Mouse (Mus musculus) heart, embryonic 11.5 days (tissue): ENCODE measurements at regions not wholly inside any gene's neighbourhood (a gene's known extent, or its start where the extent isn't known, plus 50 kb on each side); places are given as distances from the start of the nearest gene placed in this dataset.

Experiments used
- ATAC-seq: fragments of 200-750 bp; cut with Nextera tagmentation; replicated peaks from 2 replicates; pipeline ENCODE4 v1.8.0; 2017; ENCODE audit warnings: moderate library complexity; ENCODE audit not compliant: insufficient number of reproducible peaks, low FRiP score, low TSS enrichment
- H3K27ac ChIP-seq: fragments of 300-500 bp; sonication (generic); 2 replicates; pipeline ENCODE4 v1.5.1; 2014; ENCODE audit warnings: mild to moderate bottlenecking, low read depth, low read length
- H3K27me3 ChIP-seq: fragments of 300-500 bp; sonication (generic); 2 replicates; pipeline ENCODE4 v1.6.1; 2014; ENCODE audit warnings: mild to moderate bottlenecking, low read length, mixed read lengths; ENCODE audit not compliant: control insufficient read depth, insufficient read depth
- H3K36me3 ChIP-seq: fragments of 300-500 bp; sonication (generic); 2 replicates; pipeline ENCODE4 v1.6.1; 2014; ENCODE audit warnings: mild to moderate bottlenecking, low read length, moderate library complexity, mixed read lengths; ENCODE audit not compliant: control insufficient read depth, insufficient read depth
- H3K4me1 ChIP-seq: fragments of 300-500 bp; sonication (generic); 2 replicates; pipeline ENCODE4 v1.6.1; 2014; ENCODE audit warnings: low read length; ENCODE audit not compliant: control insufficient read depth, insufficient read depth
- H3K4me2 ChIP-seq: fragments of 300-500 bp; sonication (generic); 2 replicates; pipeline ENCODE4 v1.6.1; 2014; ENCODE audit warnings: mild to moderate bottlenecking, moderate library complexity
- H3K4me3 ChIP-seq: fragments of 300-500 bp; sonication (generic); 2 replicates; pipeline ENCODE4 v1.5.1; 2014; ENCODE audit warnings: low read depth, low read length
- H3K9ac ChIP-seq: fragments of 300-500 bp; sonication (generic); 2 replicates; pipeline ENCODE4 v1.6.1; 2014; ENCODE audit warnings: mild to moderate bottlenecking, low read depth, low read length, moderate library complexity
- H3K9me3 ChIP-seq: fragments of 300-500 bp; sonication (generic); replicated peaks from 2 replicates; pipeline ENCODE4 v1.6.1; 2016; ENCODE audit warnings: low read length; ENCODE audit not compliant: control insufficient read depth
- WGBS: fragments of 180-500 bp; shearing (Covaris S2); extraction: QIAGEN DNeasy Blood & Tissue Kit; methylation state at CpG from one replicate; pipeline ENCODE4 v1.1.7; 2014; ENCODE audit not compliant: insufficient replicate concordance; 5-methylcytosine and 5-hydroxymethylcytosine counted together

DNA sequence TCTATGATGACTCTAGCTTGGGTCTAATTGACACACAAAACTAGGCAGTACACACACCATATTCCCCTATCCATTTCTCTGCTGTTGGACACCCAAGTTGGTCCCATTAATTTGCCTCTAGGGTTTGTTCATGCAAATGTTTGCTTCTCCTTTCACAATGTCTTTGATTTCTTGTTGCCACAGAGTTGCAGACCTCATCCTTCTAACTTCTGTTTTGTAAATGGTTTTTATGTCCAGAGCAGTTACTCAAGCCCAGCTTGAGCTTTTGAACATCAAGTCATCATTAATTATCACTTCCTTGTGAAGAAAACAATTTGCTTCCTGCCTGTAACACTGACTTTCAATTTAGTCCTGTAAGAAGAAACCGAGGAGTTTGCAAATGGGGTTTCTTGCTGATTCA, 122.6 kb upstream of the Egfl6 start:
- WGBS = 76% methylated on average over 1 of the region's 1 CpGs

GRCm38 (mm10) chrX:166707029-166707428, 121.5 kb upstream of the Egfl6 start:
- no peaks in the 10 kb centered on the region for H3K36me3 ChIP-seq
- ATAC-seq = no peak
- no peak overlapping the region for H3K4me2 ChIP-seq
- no peaks in the 10 kb centered on the region for H3K4me1 ChIP-seq
- no peaks in the 10 kb centered on the region for H3K9me3 ChIP-seq
- no peak overlapping the region for H3K4me3 ChIP-seq
- 35% methylated on average over 1 of the region's 1 CpGs for WGBS
- H3K27ac ChIP-seq = no peak overlapping the region
- H3K9ac ChIP-seq = no peak overlapping the region
- no peaks in the 10 kb centered on the region for H3K27me3 ChIP-seq

More for the DNA sequence above, 122.6 kb upstream of the Egfl6 start:
- H3K9ac ChIP-seq = no peak overlapping the region
- ATAC-seq = no peak
- no peaks in the 10 kb centered on the region for H3K36me3 ChIP-seq
- H3K9me3 ChIP-seq = no peaks in the 10 kb centered on the region
- H3K27me3 ChIP-seq = no peaks in the 10 kb centered on the region
- H3K27ac ChIP-seq = no peak overlapping the region
- no peaks in the 10 kb centered on the region for H3K4me1 ChIP-seq
- H3K4me2 ChIP-seq = no peak overlapping the region
- no peak overlapping the region for H3K4me3 ChIP-seq

- Histone ChIP-seq H3K9ac (no peak overlapping the region), H3K36me3 (no peaks in the 10 kb centered on the region), H3K4me1 (no peaks in the 10 kb centered on the region), H3K4me2 (no peak overlapping the region), H3K27ac (no peak overlapping the region), H3K27me3 (no peaks in the 10 kb centered on the region), H3K9me3 (no peaks in the 10 kb centered on the region), H3K4me3 (no peak overlapping the region)
- no peak for ATAC-seq
- WGBS = 80% methylated on average over 2 of the region's 2 CpGs
These were observed 118.8 kb upstream of the Egfl6 start for GRCm38 (mm10) chrX:166704311-166704710.

DNA sequence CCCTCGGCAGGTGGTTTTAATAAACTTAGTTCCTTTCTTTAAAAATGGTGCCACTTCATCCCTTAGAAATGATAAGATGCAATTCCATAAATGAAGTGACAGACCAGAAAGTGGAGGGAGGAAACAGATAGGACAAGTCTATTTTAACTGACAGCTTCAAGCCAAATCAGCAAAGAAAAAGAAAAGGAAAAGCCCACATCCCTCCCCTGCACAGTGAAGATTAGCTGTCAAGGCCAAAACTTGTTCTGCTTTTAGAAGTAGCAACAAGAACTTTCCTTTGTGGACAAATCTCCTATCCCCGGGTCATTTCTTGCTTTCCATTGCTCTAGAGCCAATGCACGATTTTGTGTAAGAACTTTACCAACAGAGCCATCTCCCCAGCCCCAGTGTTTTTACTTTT, 108.7 kb upstream of the Egfl6 start:
- no peaks in the 10 kb centered on the region for H3K36me3 ChIP-seq
- no peak overlapping the region for H3K9ac ChIP-seq
- no peaks in the 10 kb centered on the region for H3K4me1 ChIP-seq
- no peaks in the 10 kb centered on the region for H3K9me3 ChIP-seq
- H3K4me2 ChIP-seq = no peak overlapping the region
- H3K27me3 ChIP-seq = no peaks in the 10 kb centered on the region
- no peak overlapping the region for H3K4me3 ChIP-seq
- no peak for ATAC-seq
- WGBS = 65% methylated on average over 3 of the region's 3 CpGs
- H3K27ac ChIP-seq = no peak overlapping the region

- H3K9me3 ChIP-seq = no peaks in the 10 kb centered on the region
- H3K4me3 ChIP-seq = no peak overlapping the region
- H3K4me1 ChIP-seq = no peaks in the 10 kb centered on the region
- no peak overlapping the region for H3K9ac ChIP-seq
- no peak overlapping the region for H3K27ac ChIP-seq
- H3K36me3 ChIP-seq = no peaks in the 10 kb centered on the region
- H3K27me3 ChIP-seq = no peaks in the 10 kb centered on the region
- ATAC-seq = no peak
- WGBS = 71% methylated on average over 3 of the region's 3 CpGs
- H3K4me2 ChIP-seq = no peak overlapping the region
These were observed 103.3 kb upstream of the Egfl6 start for GRCm38 (mm10) chrX:166688779-166689178.

- no peaks in the 10 kb centered on the region for H3K27me3 ChIP-seq
- 62% methylated on average over 3 of the region's 3 CpGs for WGBS
- H3K4me3 ChIP-seq = no peak overlapping the region
- ATAC-seq = no peak
- no peak overlapping the region for H3K27ac ChIP-seq
- no peaks in the 10 kb centered on the region for H3K36me3 ChIP-seq
- no peaks in the 10 kb centered on the region for H3K9me3 ChIP-seq
- H3K9ac ChIP-seq = no peak overlapping the region
- H3K4me2 ChIP-seq = no peak overlapping the region
- no peaks in the 10 kb centered on the region for H3K4me1 ChIP-seq
These were observed 87.9 kb upstream of the Egfl6 start for GRCm38 (mm10) chrX:166673404-166673803.

- no peaks in the 10 kb centered on the region for H3K4me1 ChIP-seq
- H3K9ac ChIP-seq = no peak overlapping the region
- H3K9me3 ChIP-seq = no peaks in the 10 kb centered on the region
- no peak for ATAC-seq
- WGBS = 73% methylated on average over 1 of the region's 1 CpGs
- 0 out of 2 replicates have a peak, but pooled peaks cover 2% of the 10 kb centered on the region for H3K27me3 ChIP-seq
- H3K4me2 ChIP-seq = no peak overlapping the region
- H3K36me3 ChIP-seq = no peaks in the 10 kb centered on the region
- H3K4me3 ChIP-seq = no peak overlapping the region
- no peak overlapping the region for H3K27ac ChIP-seq
These were observed 87.1 kb upstream of the Egfl6 start for GRCm38 (mm10) chrX:166672617-166673016.

DNA sequence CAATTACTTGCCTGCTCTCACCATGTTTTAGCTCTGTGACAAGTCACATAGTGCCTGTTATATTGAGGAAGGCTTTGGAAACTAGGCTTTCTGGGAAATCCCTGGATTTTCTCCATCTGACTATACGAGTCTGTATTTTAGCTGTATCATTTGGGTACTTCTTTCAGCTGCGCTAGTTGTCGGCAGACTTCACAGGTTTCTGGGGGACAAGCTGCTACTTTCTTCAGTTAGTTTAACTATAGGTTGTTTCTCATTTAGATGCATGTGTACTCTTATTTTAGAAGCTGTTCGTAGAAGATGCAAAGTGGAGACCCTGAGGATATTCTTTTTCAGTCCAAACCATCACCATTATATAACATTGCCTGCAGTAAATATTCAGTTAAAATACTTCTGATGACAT, 86.3 kb upstream of the Egfl6 start:
- Histone ChIP-seq H3K27me3 (0 out of 2 replicates have a peak, but pooled peaks cover 2% of the 10 kb centered on the region), H3K27ac (no peak overlapping the region), H3K4me3 (no peak overlapping the region), H3K4me2 (no peak overlapping the region), H3K9ac (no peak overlapping the region), H3K9me3 (no peaks in the 10 kb centered on the region), H3K36me3 (no peaks in the 10 kb centered on the region), H3K4me1 (no peaks in the 10 kb centered on the region)
- no peak for ATAC-seq
- WGBS = 83% methylated on average over 4 of the region's 4 CpGs

DNA sequence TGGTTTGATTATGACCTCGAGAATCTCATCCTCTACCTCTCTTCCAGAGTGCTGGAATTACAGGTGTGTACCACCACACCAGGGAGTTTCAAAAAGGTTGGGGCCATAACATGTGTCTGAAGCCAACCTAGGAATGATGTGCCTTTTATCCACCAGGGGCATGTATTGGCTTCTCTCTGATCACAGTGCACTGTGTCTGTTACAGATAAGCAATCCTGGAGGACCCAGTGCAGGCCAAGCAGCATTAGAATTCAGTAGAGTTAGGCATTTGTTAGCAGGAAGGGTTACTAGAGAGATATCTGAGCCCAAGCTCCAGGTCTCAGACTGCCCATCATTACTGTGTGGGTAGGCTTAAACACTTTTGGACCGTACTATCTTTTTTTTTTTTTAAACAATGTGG, 80.8 kb upstream of the Egfl6 start:
- ATAC-seq = no peak
- Histone ChIP-seq H3K4me1 (peaks cover 2% of the 10 kb centered on the region; the same call in 1 of the 2 replicates), H3K9me3 (no peaks in the 10 kb centered on the region), H3K4me3 (no peak overlapping the region), H3K9ac (no peak overlapping the region), H3K27ac (no peak overlapping the region), H3K4me2 (no peak overlapping the region), H3K27me3 (0 out of 2 replicates have a peak, but pooled peaks cover 2% of the 10 kb centered on the region), H3K36me3 (no peaks in the 10 kb centered on the region)
- 87% methylated on average over 2 of the region's 2 CpGs for WGBS
